Mouse (Mus musculus) brain, embryonic 14.5 days (tissue): ENCODE measurements around the gene Trex1. TPM values are rescaled to one million over a fixed set of nuclear protein-coding genes. Genes with fewer than 3 reads are reported as not detected.
A peak's percentile ranks its signal among the peaks of the same experiment; 100 is the strongest.

Experiments used
- DNase-seq: peaks from one replicate; pipeline ENCODE4 v3.0.0-alpha.2; 2011; ENCODE audit warnings: low read depth
- CTCF ChIP-seq: fragments of 200-500 bp; IDR thresholded peaks from 2 replicates; pipeline ENCODE4 v1.5.1; 2012; ENCODE audit warnings: inconsistent platforms, mild to moderate bottlenecking, moderate library complexity, borderline replicate concordance; ENCODE audit not compliant: insufficient read depth, insufficient read length; ENCODE audit errors: extremely low read depth
- POLR2A ChIP-seq: fragments of 200-500 bp; IDR thresholded peaks from 2 replicates; pipeline ENCODE4 v1.6.1; 2012; ENCODE audit warnings: mild to moderate bottlenecking, inconsistent platforms, borderline replicate concordance; ENCODE audit not compliant: poor library complexity, insufficient read depth, insufficient read length, severe bottlenecking; ENCODE audit errors: extremely low read depth
- polyA plus RNA-seq: library from polyadenylated mRNA; depleted of rRNA; stranded (reverse); fragments of >200 nt; gene quantifications from 2 replicates; pipeline ENCODE4 v1.2.3, GENCODE M21; 2012

Trex1 gene
- polyA plus RNA-seq, 1 experiment, result 48.3 TPM

DNA sequence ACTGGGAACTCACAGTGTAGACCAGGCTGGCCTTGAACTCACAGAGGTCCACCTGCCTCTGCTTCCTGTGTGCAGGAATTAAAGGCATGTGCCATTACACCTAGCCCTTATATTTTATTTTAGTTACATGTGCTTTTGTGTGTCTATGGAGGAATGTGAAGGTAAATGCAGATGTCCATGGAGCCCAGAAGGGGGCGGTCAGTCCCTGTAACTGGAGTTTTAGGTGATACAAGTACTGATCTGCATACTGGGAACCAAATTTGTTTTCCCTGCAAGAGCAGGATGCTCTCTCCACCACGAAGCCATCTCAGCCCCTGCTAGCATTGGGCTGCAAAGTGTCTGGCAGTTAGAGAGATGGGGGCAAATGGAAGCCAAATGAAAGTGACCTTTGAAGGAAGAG is 25.4 kb upstream of the Trex1 start:
- TF ChIP-seq POLR2A (no peak), CTCF (peak; percentile 60; the same call in 1 of the 2 replicates)
- peak; percentile 78 for DNase-seq

GRCm38 (mm10) chr9:109082124-109082800 is 22.7 kb upstream of the Trex1 start, which contains the start of the genes Ccdc51 and Tma7:
Gene Ccdc51 (plus strand): TSS chr9:109082493.
Gene Tma7 (minus strand): TSS chr9:109082587.
- DNase-seq, result peak; percentile 97
- TF ChIP-seq POLR2A (peak; percentile 56; the same call in 1 of the 2 replicates), CTCF (no peak)

DNA sequence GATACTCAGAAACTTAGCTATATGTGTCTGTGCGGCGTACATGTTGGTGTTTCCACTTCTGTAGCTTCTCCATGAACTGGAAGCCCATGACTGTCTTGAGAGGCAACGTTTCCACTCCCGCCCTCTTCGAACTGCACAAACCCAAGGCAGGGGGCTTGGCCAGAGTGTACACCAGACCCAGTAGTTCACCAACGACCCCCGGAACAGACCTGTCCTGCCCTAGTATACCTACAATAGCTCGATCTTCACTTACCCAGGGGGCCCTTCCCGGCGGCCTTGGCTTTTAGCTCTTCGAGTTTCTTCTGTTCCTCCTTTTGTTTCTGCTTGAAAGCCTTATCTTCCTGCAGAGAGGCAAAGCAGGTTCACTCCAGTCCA is 22.2 kb upstream of the Trex1 start:
- DNase-seq, result no peak
- TF ChIP-seq POLR2A, result no peak
- TF ChIP-seq CTCF, result no peak

- TF ChIP-seq CTCF (no peak), POLR2A (no peak)
Observed at GRCm38 (mm10) chr9:109080516-109080915, 21.0 kb upstream of the Trex1 start.

DNA sequence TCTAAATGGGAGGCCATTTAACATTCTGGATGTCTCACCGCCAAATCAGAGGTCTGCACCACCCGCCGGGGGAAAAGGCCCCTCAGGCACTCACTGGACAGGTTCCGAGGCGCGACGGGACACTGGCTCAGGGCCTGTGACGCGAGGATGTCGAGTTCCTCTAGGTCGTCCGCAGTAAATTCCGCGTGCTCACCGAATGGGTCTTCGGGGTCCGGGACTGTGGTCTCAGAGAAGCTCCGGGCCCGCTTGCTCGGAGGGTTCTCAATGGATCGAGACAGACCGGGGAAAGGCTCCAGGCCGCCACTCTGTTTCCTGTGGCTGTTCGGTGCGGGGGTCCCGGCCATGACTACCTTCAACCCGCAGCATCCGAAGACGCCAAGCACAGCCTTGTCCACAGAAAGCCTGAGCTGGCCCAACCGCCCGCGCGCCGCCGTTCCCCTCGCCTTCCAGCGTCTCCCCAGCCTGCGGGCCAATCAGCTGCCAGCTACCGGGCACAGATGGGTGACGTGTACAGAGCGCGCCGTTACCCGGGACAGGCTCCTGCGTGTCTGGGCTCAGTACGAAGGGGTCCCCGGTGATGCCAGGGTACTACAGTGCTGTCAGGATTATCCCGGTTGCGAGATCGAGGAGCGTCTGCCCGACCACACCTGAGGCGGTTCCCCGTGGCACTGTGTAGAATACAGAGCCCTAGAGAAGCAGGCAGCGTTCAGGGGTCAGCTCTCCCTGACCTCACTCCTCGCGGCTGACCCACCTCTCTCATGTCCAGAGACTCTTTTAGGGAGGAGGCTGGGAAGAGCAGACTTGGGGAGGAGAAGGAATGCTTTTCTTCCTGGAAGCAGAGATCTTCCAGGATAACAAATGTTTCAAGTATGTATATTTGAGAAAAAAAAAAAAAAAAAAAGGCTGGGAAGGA is 14.4 kb upstream of the Trex1 start, which contains the start of gene Atrip:
Gene Atrip, minus strand, starts transcription at position 464 of the 913 bp plus-strand sequence.
- no peak; the same call in 1 of the 2 replicates for TF ChIP-seq POLR2A
- TF ChIP-seq CTCF, result no peak
- peak; percentile 98 for DNase-seq

More at GRCm38 (mm10) chr9:109080516-109080915, 21.0 kb upstream of the Trex1 start:
- DNase-seq, result no peak

DNA sequence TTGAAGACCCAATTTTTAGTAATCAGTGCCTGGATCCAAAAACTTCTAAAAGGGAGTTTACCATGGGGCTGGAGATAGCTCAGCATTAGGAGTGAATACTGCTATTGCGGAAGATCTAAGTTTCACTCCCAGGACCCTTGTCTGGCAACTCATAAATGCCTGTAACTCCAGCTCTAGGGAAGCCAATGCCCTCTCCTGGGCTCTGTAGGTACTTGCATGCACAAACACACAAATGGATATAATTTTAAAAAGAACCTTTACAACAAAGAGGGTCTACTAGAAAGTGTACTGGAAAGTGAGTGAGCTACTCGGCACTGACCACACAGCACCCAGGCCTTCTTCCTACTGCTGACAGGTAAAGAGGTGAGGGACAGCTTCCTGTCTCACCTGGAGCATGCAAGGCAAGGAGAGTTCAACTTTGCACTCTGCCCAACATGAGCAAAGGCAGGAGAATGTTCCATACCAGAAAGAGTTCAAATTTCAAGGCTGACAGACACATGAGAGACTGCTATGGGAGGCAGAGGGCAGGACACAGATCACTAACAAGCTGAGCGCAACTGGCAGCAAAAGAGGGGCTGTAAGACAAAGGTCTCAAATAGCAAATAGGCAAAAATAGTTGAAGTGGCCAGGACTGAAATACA is 8.7 kb upstream of the Trex1 start:
- TF ChIP-seq POLR2A, result no peak
- TF ChIP-seq CTCF, result peak; percentile 17; the same call in 1 of the 2 replicates
- DNase-seq, result no peak

DNA sequence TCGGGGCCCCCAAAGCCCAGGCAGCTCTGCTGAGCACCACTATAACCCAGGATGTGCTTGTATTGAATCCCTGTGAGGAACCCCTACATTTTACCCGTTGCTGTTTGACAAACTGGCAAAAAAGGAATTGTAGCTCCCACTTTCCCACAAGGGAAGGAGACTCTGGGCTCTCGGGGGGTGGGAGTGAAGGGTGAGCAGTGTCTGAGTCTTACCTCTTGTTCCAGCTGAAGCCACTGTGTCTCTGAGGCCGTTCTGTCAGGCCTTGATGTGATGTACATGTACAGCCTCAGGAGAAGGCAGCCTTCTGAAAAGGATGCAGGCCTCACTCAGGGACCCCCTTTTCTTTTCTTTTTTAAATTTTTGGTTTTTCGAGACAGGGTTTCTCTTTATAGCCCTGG is 1.4 kb upstream of the Trex1 start:
- DNase-seq, result no peak
- TF ChIP-seq POLR2A, result no peak
- no peak for TF ChIP-seq CTCF

- TF ChIP-seq CTCF (no peak), POLR2A (no peak)
- DNase-seq, result no peak
Observed at GRCm38 (mm10) chr9:109060184-109060897, 807 bp upstream of the Trex1 start.

- TF ChIP-seq POLR2A (no peak), CTCF (no peak)
- DNase-seq, result no peak
Observed at GRCm38 (mm10) chr9:109058006-109058765, 1.3 kb downstream of the Trex1 start.

- no peak for TF ChIP-seq CTCF
- no peak for TF ChIP-seq POLR2A
- no peak for DNase-seq
Observed at GRCm38 (mm10) chr9:109057543-109057942, 2.0 kb downstream of the Trex1 start.

DNA sequence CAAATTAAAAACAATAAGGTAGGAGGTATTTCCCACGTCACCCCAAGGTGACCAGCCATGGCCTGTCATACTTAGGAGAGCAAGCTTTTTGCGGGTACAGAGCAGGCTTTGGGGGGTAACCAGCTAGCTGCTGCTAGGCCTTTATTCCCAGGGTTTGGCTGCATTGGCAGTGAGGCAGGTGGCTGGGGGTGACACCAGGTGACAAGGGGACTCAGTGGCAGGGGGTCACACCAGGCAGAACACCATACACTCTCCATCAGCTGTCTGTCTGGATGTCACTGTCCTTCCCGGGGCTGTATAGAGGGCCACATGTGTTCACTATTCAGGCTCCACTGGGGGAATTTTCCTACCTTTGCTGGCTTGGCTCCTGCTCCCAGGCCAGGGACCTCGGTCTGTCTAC is 2.6 kb downstream of the Trex1 start:
- no peak for DNase-seq
- no peak for TF ChIP-seq POLR2A
- no peak for TF ChIP-seq CTCF

DNA sequence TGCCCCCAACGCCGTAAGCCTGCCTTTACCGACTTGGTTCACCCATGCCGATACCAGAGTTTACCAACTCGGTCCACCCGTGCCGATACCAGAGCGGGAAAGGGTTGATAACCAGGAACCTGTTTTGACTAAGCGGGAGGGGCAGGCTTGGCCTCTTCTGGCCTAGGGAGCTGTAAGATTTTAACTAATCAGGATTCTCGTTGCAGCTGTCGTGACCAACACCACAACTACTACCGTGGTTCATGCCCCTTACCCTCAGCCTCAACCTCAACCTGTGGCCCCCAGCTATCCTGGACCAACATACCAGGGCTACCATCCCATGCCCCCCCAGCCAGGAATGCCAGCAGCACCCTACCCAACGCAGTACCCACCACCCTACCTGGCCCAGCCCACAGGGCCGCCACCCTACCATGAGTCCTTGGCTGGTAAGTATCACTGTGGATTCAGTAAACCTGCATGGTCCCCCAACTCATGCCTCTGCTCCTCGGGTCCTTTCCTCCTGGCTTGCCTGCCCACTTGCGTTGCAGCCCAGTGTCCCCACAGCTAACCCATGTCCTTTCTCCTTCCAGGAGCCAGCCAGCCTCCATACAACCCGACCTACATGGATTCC is 3.3 kb downstream of the Trex1 start:
- no peak for TF ChIP-seq CTCF
- TF ChIP-seq POLR2A, result no peak

More for the DNA sequence above, 3.3 kb downstream of the Trex1 start:
- DNase-seq, result no peak
